Mouse (Mus musculus) frontal cortex, postnatal 25 days (tissue): ENCODE measurements around the gene Mybl2.

Experiments used
- DNase-seq, 2 experiments: peaks; one replicate each; pipeline ENCODE4 v3.0.0; 2022; ENCODE audit warnings: low spot score in 2 of 2

The Mybl2 gene

DNA sequence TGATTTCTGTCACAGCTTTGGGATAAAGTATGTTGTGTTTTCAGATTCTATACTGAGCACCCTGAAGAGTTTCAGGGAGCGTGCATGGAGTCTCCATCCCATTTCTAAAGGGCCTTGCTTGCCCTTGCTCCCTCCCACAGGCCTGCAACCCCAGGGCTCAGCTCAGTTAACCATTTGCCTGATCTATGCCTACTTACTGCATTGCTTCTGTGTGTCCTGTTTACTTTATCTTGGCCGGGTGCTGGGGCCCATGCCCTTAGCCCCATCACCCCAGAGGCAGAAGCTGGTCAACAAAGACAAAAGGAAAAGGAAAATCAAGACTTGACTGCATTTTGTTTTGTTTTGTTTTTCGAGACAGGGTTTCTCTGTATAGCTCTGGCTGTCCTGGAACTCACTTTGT is 17.1 kb downstream of the Mybl2 start:
- DNase-seq = no peak

DNA sequence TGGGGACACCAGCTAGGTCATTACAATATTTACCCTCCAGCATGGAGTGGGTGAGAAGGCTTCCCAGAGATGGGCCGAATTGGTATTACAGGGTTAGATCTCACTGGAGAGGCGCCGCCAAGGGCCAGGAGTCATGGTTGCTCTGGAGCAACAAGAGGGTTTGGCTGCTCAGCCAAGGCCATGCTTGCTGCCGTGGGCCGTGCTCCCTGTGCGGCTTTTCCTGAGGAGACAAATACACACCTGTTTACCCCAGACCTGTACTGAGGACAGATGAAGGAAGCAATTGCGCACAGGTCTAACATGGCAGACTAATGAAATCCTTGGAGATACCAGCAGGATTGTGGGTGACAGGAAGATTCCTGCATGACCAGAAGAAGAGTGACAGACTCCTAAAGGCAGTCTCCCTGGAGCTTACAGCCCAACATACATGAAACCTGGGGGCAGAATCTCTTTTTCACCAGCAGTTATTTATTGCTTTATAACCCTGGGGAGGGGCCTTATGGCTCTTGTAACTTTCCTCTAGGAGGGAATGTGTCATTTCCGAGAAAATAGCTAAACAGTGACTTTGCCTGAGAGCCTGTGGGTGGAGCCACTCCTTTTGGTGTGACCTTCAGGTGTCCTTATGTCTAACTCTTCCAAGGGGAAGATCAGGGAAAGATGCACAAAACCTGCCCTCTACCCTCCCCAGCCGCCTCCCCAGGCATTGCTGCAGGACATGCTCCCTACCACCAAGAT is 18.7 kb downstream of the Mybl2 start:
- DNase-seq = no peak

GRCm38 (mm10) chr2:163074006-163074405 is 19.5 kb downstream of the Mybl2 start:
- DNase-seq = no peak

DNA sequence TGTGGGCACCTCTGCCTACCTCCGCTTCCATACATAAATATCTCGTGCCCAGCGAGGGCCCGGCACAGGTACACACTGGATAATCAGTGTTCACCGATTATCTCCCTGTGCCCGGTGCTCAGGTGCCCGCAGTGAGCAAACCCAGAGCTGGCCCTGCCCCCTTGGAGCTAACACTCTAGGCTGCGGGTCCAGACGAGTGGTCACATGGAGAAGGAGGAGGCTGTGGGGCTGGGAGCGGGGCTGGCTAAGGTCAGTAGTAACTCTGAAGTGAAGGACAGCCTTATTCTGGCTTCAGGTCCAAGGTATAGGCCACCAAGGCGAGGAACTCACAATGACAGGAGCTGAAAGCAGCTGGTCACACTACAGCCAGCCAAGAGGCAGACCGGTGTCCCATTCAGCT is 20.3 kb downstream of the Mybl2 start:
- no peak for DNase-seq

DNA sequence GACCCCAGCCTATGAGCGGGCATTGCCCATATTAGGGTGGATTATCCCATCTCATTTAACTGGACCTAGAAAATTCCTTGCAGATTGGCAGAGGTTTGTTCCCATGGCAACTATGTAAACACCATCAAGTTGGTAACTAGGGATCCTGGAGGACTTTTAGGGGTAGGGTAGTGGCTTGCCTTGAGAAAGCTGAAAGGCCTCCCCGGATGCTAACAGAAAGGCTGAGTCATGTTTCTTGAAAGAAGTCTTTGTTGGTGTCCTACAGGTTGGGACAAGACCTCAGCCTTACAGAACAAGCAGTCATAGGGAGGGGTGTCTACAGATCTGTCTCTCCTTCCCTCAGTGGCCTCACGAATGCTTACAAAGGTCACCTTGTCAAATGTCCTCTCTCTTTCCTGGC is 20.7 kb downstream of the Mybl2 start:
- DNase-seq = no peak

DNA sequence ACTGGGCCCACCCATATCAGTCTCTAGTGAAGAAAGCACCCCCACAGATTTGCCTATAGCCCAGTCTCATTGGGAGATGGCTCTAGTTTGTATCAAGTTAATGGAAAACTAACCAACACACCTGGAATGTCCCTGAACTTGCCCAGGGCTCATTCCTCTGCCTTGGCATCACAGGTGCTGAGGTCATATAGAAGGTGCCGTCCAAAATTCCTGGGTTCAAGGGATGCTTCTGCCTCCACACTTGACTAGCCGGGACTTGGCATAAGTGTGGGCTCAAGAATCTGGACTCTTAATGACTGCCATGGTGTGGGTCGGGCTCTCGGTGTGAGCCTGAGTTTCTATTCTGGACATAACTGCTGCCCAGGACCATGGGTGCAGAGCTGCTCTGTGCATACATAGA is 24.6 kb downstream of the Mybl2 start:
- no peak for DNase-seq

DNA sequence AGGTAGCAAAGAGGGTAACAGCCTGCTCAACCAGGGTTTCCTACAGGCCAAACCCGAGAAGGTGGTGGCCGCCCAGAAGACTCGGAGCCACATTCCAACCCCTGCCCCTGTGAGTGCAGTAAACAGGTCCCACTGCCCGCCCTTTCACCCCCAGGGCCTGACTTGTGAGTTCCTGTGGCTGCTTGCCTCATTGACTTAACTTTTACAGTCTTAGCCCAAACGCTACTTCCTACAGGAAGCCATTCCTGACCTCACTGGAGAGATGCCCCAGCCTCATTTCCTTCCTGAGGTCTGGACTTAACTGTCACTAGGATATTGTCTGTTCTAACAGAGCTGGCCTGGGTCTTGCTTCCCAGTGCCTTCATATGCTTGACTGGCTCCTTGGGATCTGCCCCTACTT is 28.1 kb downstream of the Mybl2 start:
- no peak for DNase-seq

DNA sequence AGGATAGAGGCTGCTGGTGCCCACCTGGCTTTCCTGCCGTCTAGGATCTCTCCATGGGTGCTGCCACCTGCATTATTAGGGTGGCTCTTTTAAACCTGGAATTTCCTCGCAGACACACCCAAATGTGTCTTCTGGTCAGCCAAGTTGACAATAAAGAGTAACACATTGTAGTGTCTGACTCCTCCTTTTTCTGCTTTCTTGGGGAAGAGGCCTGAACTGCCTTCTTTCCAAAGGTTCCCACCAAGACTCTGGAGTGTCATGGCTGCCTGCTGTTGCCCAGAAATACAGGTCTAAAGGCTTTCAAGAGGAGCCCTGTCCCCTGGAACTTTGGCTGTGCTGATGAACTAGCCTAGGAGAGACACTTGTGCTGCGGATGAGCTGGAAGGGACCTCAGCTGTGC is 30.0 kb downstream of the Mybl2 start:
- DNase-seq = no peak

DNA sequence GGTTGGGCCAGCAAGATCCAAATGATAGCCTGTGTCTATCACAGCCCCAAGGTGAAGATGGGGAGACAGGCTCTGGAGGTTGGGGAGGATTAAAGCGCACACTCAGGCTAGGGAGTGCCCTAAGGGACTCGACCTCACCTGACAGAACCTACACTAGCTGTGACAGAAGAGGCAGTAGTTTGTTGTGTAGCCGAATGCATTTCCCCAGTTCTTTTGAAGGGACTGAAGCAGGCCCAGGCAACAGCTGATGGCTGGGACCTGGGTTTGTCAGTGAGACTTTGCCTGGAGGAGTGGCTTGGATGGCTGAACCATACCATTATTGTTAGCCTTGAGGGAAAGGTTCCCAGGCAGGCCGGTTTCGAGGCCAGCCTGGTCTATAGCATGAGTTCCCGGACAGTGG is 30.6 kb downstream of the Mybl2 start:
- DNase-seq = no peak

DNA sequence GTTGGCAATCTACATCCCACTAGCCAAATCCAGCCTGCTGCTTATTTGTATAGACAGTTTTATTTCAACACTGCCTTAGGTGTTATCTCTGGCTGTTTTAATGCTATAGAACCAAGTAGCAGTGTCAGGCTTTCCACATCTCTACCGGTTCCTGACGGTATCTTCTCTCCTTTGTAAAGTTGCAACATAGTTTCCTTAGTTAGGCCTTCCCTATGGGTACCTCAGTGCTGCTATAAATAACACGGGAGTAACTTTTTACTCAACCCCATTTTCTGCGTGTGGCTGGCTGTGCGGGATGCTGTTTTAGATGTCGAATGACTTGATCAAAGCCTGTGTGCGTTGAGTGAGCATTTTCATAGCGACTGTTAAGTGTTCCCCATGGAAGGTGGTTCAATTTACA is 32.1 kb downstream of the Mybl2 start:
- DNase-seq = no peak

DNA sequence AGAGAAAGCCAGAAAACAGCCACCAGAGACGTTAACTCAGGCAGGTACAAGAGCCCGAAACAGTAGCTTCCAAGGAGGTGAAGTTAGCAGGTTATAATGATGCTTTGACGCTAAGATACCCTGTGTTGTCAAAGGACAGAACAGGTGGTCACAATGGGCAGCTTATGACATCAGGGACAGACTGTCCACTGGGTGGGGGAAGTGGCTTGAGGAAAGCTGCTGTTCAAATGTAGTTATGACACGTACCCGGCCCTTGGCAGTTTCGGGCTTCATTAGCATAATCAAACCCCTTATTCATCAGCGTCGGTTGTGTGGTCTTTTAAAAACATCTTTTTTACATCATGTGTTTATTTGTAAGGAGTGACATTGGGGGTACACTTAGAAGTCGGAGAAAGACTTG is 33.2 kb downstream of the Mybl2 start, which contains the start of gene Gtsf1l:
TSS of gene Gtsf1l (minus strand) at position 128 of the 400 bp plus-strand sequence.
- DNase-seq = no peak

GRCm38 (mm10) chr2:163089475-163090123 is 35.1 kb downstream of the Mybl2 start:
- no peak for DNase-seq

- no peak for DNase-seq
Observed at GRCm38 (mm10) chr2:163094909-163095308, 40.4 kb downstream of the Mybl2 start.

GRCm38 (mm10) chr2:163095784-163096183 is 41.3 kb downstream of the Mybl2 start:
- DNase-seq = no peak

DNA sequence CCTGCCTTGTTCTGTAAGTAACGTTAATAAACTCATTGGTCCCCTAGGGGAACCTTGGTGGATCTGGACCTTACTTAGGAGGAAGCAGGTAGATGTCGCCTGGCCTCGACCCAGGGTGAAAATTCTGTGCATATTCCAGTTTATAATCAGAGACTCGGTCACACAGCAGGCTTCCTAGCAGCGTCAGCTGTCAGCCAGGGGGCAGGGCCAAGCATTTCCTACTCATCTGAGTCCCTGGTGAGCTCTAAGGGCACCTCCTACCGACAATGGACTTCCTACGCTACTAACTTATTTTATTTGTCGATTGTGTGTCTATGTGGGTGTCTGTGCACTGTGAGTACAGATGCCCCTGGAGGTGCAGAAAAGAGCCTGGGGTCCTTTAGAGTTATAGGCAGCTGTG is 45.4 kb downstream of the Mybl2 start:
- DNase-seq = no peak

- no peak for DNase-seq
Observed at GRCm38 (mm10) chr2:163100551-163100950, 46.1 kb downstream of the Mybl2 start.

- DNase-seq = peak; percentile 55 to 72
Observed at GRCm38 (mm10) chr2:163101646-163102203, 47.2 kb downstream of the Mybl2 start.

DNA sequence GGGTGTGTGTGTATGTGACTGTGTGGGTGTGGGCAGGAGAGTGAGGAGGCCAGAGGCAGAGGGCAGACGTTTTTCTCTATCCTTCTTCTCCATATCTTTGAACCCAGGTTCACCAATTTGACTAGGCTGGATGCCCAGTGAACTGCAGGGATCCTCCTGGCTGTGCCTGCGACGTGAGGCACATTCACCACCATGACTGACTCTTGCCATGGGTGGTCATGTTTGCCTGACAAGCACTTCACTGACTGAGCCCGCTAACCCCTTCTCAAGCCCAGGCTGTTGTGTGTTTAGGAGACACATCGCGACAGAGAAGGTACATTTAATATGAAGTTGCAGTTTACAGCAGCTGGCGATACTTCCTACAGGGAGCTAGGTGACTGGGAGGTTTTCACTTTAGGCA is 47.7 kb downstream of the Mybl2 start:
- no peak for DNase-seq

- no peak for DNase-seq
Observed at GRCm38 (mm10) chr2:163102900-163103653, 48.6 kb downstream of the Mybl2 start.

DNA sequence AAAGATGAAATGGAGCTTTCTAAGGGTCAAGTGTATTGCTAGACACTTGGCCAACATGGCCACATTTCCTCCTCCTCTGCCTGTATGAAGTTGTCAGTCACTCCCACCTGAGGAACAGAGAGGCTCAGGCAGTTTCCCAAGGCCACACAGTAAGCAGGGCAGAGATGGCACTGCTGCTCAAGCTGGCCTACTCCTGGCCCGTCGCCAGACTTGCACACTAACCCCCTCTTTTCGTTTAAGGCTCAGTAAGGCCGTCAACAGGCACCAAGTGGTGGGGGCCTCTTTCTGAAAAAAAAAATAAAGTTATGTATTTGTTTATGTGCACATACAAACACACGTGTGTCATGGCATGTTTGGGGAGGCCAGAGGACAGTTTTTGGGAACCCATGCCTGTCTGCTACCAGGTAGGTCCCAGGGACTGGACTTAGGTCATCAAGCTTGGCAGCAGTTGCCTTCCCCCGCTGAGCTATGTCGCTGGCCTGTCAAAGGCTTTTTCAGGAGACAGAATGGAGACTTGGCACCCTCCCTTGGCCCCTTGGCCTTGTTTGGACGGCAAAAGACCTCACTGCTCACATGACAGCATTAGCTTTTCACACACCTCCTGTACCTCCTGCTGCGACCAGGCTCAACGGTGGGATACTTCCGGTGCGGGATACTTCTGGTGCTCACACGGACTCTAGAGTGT is 49.7 kb downstream of the Mybl2 start:
- DNase-seq = no peak

- no peak for DNase-seq
Observed at GRCm38 (mm10) chr2:163108385-163108784, 53.9 kb downstream of the Mybl2 start.

DNA sequence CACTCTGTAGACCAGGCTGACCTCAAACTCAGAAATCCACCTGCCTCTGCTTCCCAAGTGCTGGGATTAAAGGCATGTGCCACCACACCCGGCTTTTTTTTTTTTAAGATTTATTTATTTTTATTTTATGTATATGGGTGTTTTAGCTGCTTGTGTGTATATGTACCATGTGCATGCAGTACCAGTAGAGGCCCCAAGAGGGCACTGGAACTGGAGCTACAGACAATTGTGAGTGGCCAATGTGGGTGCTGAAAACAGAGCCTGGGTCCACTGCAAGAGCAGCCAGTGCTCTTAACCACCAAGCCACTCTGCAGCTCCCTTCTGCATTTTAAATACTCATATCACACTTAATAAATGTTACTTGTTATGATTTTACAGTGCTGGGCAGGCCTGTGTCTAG is 56.2 kb downstream of the Mybl2 start:
- no peak for DNase-seq
